In the genomic region with DNA sequence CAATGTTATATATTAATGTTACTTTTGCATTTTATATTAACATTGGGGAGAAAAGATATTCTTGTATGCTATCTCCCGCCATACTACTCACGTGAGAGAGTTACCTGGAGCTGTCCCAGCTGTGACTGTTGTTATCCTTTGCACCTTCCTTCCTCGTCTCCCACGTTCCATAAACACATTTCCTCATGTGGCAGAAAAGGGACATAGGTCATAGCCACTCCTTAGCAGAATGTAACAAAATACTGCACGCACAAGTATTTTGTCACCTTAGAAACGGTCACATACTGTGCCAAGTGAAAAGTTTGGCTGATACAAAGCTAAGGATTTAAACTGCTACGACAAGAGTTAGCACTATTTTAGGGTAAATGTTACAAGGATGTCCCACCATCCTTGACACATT, we compare ENCODE assay signal across 27 mouse cellular contexts. TPM values are rescaled to one million over a fixed set of nuclear protein-coding genes. Genes with fewer than 3 reads are reported as not detected.
DNase-seq lines count a peak whose midpoint lies in the region; ATAC-seq and TF ChIP-seq lines count a peak whose summit lies in the region.
"Had no signal": no experiment of that assay in that cellular context is flagged by ENCODE, and none has a peak within 500 bp of the region (broad histone marks: within the 10 kb centered on the region; RNA-seq: fewer than 3 reads in every experiment).

No protein-coding gene starts in this region.

- TF ChIP-seq EP300 in stomach, postnatal 0 days (optimal IDR thresholded peaks at IDR 0.05) = no peak

- no peak for DNase-seq in stomach, postnatal 0 days (ENCODE audit: low spot score)
- DNase-seq in kidney, postnatal 36 days = no peak
- DNase-seq in heart, postnatal 10 days = no peak
- DNase-seq in Muller cell, postnatal 12 days (ENCODE audit: inconsistent ontology term) = no peak
- DNase-seq: adrenal gland, adult 2 months; adrenal gland, postnatal 10 days; adrenal gland, postnatal 25 days; B cell, adult 2 months; cerebellum, adult 11 months; cerebellum, adult 18-20 months; cerebellum, adult 8-10 months; cerebellum, adult 9-11 months; cerebellum, postnatal 14 days; cerebellum, postnatal 36 days; embryo, embryonic 11 days had no signal

- no peak overlapping the region for H3K4me2 ChIP-seq in intestine, embryonic 15.5 days (replicated peaks)
- H3K4me2 ChIP-seq in intestine, postnatal 0 days (replicated peaks; ENCODE audit: low read depth) = no peak overlapping the region
- no peak overlapping the region for H3K4me2 ChIP-seq in stomach, postnatal 0 days (replicated peaks; ENCODE audit: low read depth)
- H3K4me2 ChIP-seq: embryonic facial prominence, embryonic 13.5 days; embryonic facial prominence, embryonic 15.5 days; forebrain, embryonic 12.5 days had no signal

- WGBS in intestine, embryonic 15.5 days = 73% methylated on average over 7 of the region's 7 CpGs
- 39% methylated on average over 7 of the region's 7 CpGs for WGBS in intestine, postnatal 0 days
- WGBS in small intestine, adult 2 months = 31% methylated on average over 7 of the region's 7 CpGs
- WGBS in stomach, postnatal 0 days = 60% methylated on average over 7 of the region's 7 CpGs

- no peaks in the 10 kb centered on the region for H3K4me1 ChIP-seq in intestine, embryonic 15.5 days (replicated peaks)
- H3K4me1 ChIP-seq in intestine, postnatal 0 days (replicated peaks; ENCODE audit: control insufficient read depth, insufficient read depth, low read length) = no peaks in the 10 kb centered on the region; the same call in 1 of the 2 replicates
- H3K4me1 ChIP-seq in small intestine, adult 2 months (ENCODE audit: control insufficient read depth, insufficient read depth, insufficient read length, low read length) = peaks cover 4% of the 10 kb centered on the region; the same call in 1 of the 2 replicates
- no peaks in the 10 kb centered on the region for H3K4me1 ChIP-seq in stomach, postnatal 0 days (replicated peaks; ENCODE audit: control insufficient read depth, insufficient read depth)
- H3K4me1 ChIP-seq: embryonic facial prominence, embryonic 15.5 days had no signal

- no peak overlapping the region for H3K9ac ChIP-seq in intestine, embryonic 15.5 days
- no peak overlapping the region for H3K9ac ChIP-seq in intestine, postnatal 0 days (ENCODE audit: low read depth, low read length)
- H3K9ac ChIP-seq in stomach, postnatal 0 days (ENCODE audit: low read length) = no peak overlapping the region
- H3K9ac ChIP-seq: embryonic facial prominence, embryonic 13.5 days; embryonic facial prominence, embryonic 15.5 days; forebrain, embryonic 12.5 days had no signal

- H3K27ac ChIP-seq in intestine, embryonic 15.5 days = no peak overlapping the region
- peak overlapping the region; percentile 50 for H3K27ac ChIP-seq in intestine, postnatal 0 days (ENCODE audit: low read depth, low read length)
- peak overlapping the region; percentile 31 for H3K27ac ChIP-seq in small intestine, adult 2 months (ENCODE audit: insufficient read depth, low read depth, low read length)
- H3K27ac ChIP-seq in stomach, postnatal 0 days (replicated peaks) = no peak overlapping the region
- H3K27ac ChIP-seq: embryonic facial prominence, embryonic 13.5 days; embryonic facial prominence, embryonic 15.5 days; forebrain, embryonic 10.5 days; forebrain, embryonic 12.5 days had no signal

- H3K4me3 ChIP-seq in intestine, embryonic 15.5 days (replicated peaks) = no peak overlapping the region
- H3K4me3 ChIP-seq in intestine, postnatal 0 days (ENCODE audit: low read depth, low read length) = no peak overlapping the region
- no peak overlapping the region for H3K4me3 ChIP-seq in small intestine, adult 2 months (ENCODE audit: low read depth, low read length)
- no peak overlapping the region for H3K4me3 ChIP-seq in stomach, postnatal 0 days (ENCODE audit: low read depth, low read length)
- H3K4me3 ChIP-seq: embryonic facial prominence, embryonic 13.5 days; embryonic facial prominence, embryonic 15.5 days; erythroblast, embryonic 14.5 days; forebrain, embryonic 10.5 days; forebrain, embryonic 12.5 days had no signal

- H3K9me3 ChIP-seq in intestine, embryonic 15.5 days = no peaks in the 10 kb centered on the region
- no peaks in the 10 kb centered on the region for H3K9me3 ChIP-seq in intestine, postnatal 0 days (ENCODE audit: control insufficient read depth)
- H3K9me3 ChIP-seq in stomach, postnatal 0 days (ENCODE audit: control insufficient read depth, low read length) = no peaks in the 10 kb centered on the region
- H3K9me3 ChIP-seq: embryonic facial prominence, embryonic 13.5 days; embryonic facial prominence, embryonic 15.5 days; forebrain, embryonic 10.5 days; forebrain, embryonic 12.5 days had no signal

- peak; percentile 79 for ATAC-seq in intestine, embryonic 15.5 days
- peak; percentile 89 for ATAC-seq in intestine, postnatal 0 days
- ATAC-seq in stomach, postnatal 0 days (ENCODE audit: low FRiP score, low TSS enrichment) = peak; percentile 68
- ATAC-seq: CD4-positive, CD25-positive, alpha-beta regulatory T cell, adult 4 months; forebrain, embryonic 14.5 days had no signal

- H3K36me3 ChIP-seq in intestine, embryonic 15.5 days = 0 out of 2 replicates have a peak, but pooled peaks cover 5% of the 10 kb centered on the region
- peaks cover 24% of the 10 kb centered on the region for H3K36me3 ChIP-seq in intestine, postnatal 0 days (ENCODE audit: control insufficient read depth, insufficient read depth)
- peaks cover 27% of the 10 kb centered on the region for H3K36me3 ChIP-seq in small intestine, adult 2 months (ENCODE audit: control insufficient read depth, insufficient read depth, low read length)
- H3K36me3 ChIP-seq in stomach, postnatal 0 days (ENCODE audit: control insufficient read depth, insufficient read depth, low read length) = peaks cover under 1% of the 10 kb centered on the region; the same call in 1 of the 2 replicates

- no peaks in the 10 kb centered on the region for H3K27me3 ChIP-seq in intestine, embryonic 15.5 days (replicated peaks)
- no peaks in the 10 kb centered on the region for H3K27me3 ChIP-seq in intestine, postnatal 0 days (replicated peaks; ENCODE audit: control insufficient read depth, insufficient read depth, low read length)
- no peaks in the 10 kb centered on the region for H3K27me3 ChIP-seq in small intestine, adult 2 months (ENCODE audit: control insufficient read depth, insufficient read depth, low read length)
- no peaks in the 10 kb centered on the region for H3K27me3 ChIP-seq in stomach, postnatal 0 days (ENCODE audit: control insufficient read depth, insufficient read depth, low read length)
- H3K27me3 ChIP-seq: CH12.LX; embryonic facial prominence, embryonic 13.5 days; embryonic facial prominence, embryonic 15.5 days; forebrain, embryonic 12.5 days had no signal

- TF ChIP-seq POLR2A in small intestine, adult 2 months (IDR thresholded peaks at IDR 0.05; ENCODE audit: low read depth, low read length) = no peak

- intact Hi-C loops in heart, postnatal 10 days (cut with DNase I) = no loop called here

- no peak for TF ChIP-seq CTCF in intestine, postnatal 0 days (IDR thresholded peaks at IDR 0.05; ENCODE audit: low read depth)
- TF ChIP-seq CTCF in small intestine, adult 2 months (IDR thresholded peaks at IDR 0.05; ENCODE audit: extremely low read depth, insufficient read length, insufficient replicate concordance, low read depth, low read length) = no peak
- TF ChIP-seq CTCF in stomach, postnatal 0 days (IDR thresholded peaks at IDR 0.05; ENCODE audit: low read depth) = no peak

RNA-seq across cellular contexts. Expression of a gene that starts 26.3 kb away (rescaled TPM):
- 50.6 and 53.7 TPM in 2 replicates for polyA plus RNA-seq in intestine, embryonic 15.5 days (2015; fragmentation: Nextera tagmentation; extraction: Ambion mirVana)
- polyA plus RNA-seq in intestine, postnatal 0 days (2015; fragmentation: Nextera tagmentation; extraction: Ambion mirVana) = 55.9 and 56.0 TPM in 2 replicates
- polyA plus RNA-seq in small intestine, adult 2 months (2012; rRNA removed) = 22.5 and 75.9 TPM in 2 replicates
- 56.4 and 62.1 TPM in 2 replicates for polyA plus RNA-seq in stomach, postnatal 0 days (2015; fragmentation: Nextera tagmentation; extraction: Ambion mirVana)
- 10 to 100 TPM; 41.4 to 48.1 TPM for total RNA-seq in heart, postnatal 10 days (2021)
- total RNA-seq: CH12.LX had no signal
- polyA plus RNA-seq: erythroblast, embryonic 14.5 days; G1E had no signal

RNA-seq across cellular contexts. Expression of a gene that starts 49.4 kb away (rescaled TPM):
- 35.9 and 42.0 TPM in 2 replicates for polyA plus RNA-seq in intestine, embryonic 15.5 days (2015; fragmentation: Nextera tagmentation; extraction: Ambion mirVana)
- polyA plus RNA-seq in intestine, postnatal 0 days (2015; fragmentation: Nextera tagmentation; extraction: Ambion mirVana) = 25.5 and 26.9 TPM in 2 replicates
- 0.39 and 0.72 TPM in 2 replicates for polyA plus RNA-seq in small intestine, adult 2 months (2012; rRNA removed)
- 50.4 and 53.5 TPM in 2 replicates for polyA plus RNA-seq in stomach, postnatal 0 days (2015; fragmentation: Nextera tagmentation; extraction: Ambion mirVana)
- total RNA-seq in heart, postnatal 10 days (2021) = 10 to 100 TPM; 16.1 to 18.9 TPM

Comparison
In these comparisons a context has a peak if more than half of its experiments do, and no peak if none do; other contexts are left out.
1. H3K27ac ChIP-seq: peak in intestine, postnatal 0 days (single experiment) and small intestine, adult 2 months (single experiment); none in intestine, embryonic 15.5 days (single experiment) and stomach, postnatal 0 days (single experiment).
2. RNA of a gene that starts 49.4 kb away (polyA plus RNA-seq): 50.4 to 53.5 TPM in stomach, postnatal 0 days, 35.9 to 42.0 TPM in intestine, embryonic 15.5 days and 25.5 to 26.9 TPM in intestine, postnatal 0 days; 0.39 to 0.72 TPM in small intestine, adult 2 months; every median in the first group is over 10 times any median in the second.
3. Peak in every context shown above with its lines, with median percentiles within 50 percentile points of each other: ATAC-seq.